Mouse (Mus musculus): Measurements from ENCODE around the gene Sirt7. TPM values are rescaled to one million over a fixed set of nuclear protein-coding genes. Genes with fewer than 3 reads are reported as not detected.

The Sirt7 gene
- polyA plus RNA-seq, 1 experiment = 117 TPM

GRCm38 (mm10) chr11:120574278-120574600 is 50.8 kb downstream of the Sirt7 start:
- 27% methylated on average over 5 of the region's 5 CpGs for WGBS
- no peak for DNase-seq (ENCODE audit: low read depth, low spot score)

DNA sequence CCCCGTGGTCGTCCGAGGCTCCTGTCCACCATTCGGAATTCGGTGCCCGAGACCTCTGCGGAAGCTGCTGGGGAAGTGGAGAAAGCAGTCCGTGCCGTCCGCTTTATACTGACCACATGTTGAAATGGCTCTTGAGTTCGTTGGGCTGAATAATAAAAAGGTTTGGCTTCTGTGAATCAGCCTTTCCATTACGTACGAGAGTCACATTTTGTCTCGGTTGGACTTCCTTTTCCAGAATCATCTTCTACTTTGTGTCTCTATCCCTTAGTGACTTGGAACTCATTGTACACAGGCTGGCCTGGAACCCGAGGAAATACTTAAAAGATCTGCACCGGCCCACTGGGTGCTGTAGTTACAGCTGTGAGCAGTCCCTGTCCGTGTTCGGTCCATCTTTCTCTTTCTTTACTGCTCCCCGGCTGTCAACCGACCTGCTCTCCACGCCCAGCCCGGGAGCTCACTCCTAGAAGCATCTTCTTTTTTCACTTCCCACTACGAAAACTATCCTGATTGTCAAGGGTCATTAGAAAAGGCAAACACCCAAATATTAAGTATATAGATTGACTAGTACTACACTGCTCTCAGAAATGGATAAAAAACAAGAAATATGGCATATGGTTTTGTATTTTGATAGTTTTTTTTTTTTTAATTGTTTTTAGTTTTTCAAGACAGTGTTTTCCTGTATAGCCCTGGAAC is 51.3 kb downstream of the Sirt7 start:
- under 1% methylated on average over 23 of the region's 23 CpGs for WGBS
- no peak for DNase-seq (ENCODE audit: low read depth, low spot score)

GRCm38 (mm10) chr11:120572752-120573584 is 52.1 kb downstream of the Sirt7 start, which contains the start of gene P4hb:
P4hb (minus strand) TSS chr11:120573253.
- WGBS = under 1% methylated on average over 94 of the region's 94 CpGs
- peak; percentile 98 for DNase-seq (ENCODE audit: low read depth, low spot score)

DNA sequence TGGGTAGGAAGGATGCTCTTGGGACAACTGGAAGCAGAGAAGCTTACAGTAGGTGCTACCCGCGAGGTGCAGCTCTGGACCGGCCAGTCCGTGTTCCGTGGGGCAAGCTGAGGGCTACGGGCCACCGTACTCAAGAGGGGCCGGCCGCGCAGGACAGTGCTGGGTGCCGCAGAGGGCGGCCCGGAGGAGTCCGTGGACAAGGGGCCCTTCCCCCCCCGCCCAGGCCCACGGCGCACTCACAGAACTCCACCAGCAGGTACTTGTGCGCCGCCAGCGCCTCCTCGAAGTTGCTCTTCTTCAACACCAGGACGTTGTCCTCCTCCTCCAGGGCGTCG is 52.7 kb downstream of the Sirt7 start:
- DNase-seq (ENCODE audit: low read depth, low spot score) = no peak
- WGBS = under 1% methylated on average over 24 of the region's 24 CpGs

GRCm38 (mm10) chr11:120571754-120572416 is 53.2 kb downstream of the Sirt7 start:
- no peak for DNase-seq (ENCODE audit: low read depth, low spot score)
- 2% methylated on average over 11 of the region's 11 CpGs for WGBS

- DNase-seq (ENCODE audit: low read depth, low spot score) = no peak
- 45% methylated on average over 3 of the region's 3 CpGs for WGBS
Measured at GRCm38 (mm10) chr11:120571122-120571521, 53.9 kb downstream of the Sirt7 start.

Other genes starting within 250 kb of the Sirt7 start
- gene Faap100, start 246.5 kb downstream of the Sirt7 start, polyA plus RNA-seq (2012; rRNA removed) = 33.5 and 34.5 TPM in 2 replicates
- 42.4 and 50.9 TPM in 2 replicates for gene Nploc4, start 187.5 kb downstream of the Sirt7 start, polyA plus RNA-seq (2012; rRNA removed)
- 0.85 and 1.1 TPM in 2 replicates for gene Tspan10, start 182.6 kb downstream of the Sirt7 start, polyA plus RNA-seq (2012; rRNA removed)
- gene Pde6g, start 171.7 kb downstream of the Sirt7 start, polyA plus RNA-seq (2012; rRNA removed) = 0.30 and 0.89 TPM in 2 replicates
- 18.2 and 19.6 TPM in 2 replicates for gene Oxld1, start 167.2 kb downstream of the Sirt7 start, polyA plus RNA-seq (2012; rRNA removed)
- 12.3 and 15.1 TPM in 2 replicates for gene Ccdc137, start 167.1 kb downstream of the Sirt7 start, polyA plus RNA-seq (2012; rRNA removed)
- gene Arl16, start 157.6 kb downstream of the Sirt7 start, polyA plus RNA-seq (2012; rRNA removed) = 16.8 and 18.8 TPM in 2 replicates
- gene Mrpl12, start 140.6 kb downstream of the Sirt7 start, polyA plus RNA-seq (2012; rRNA removed) = 139 and 148 TPM in 2 replicates
- 287 and 345 TPM in 2 replicates for gene Slc25a10, start 133.4 kb downstream of the Sirt7 start, polyA plus RNA-seq (2012; rRNA removed)
- gene Gcgr, start 94.5 kb downstream of the Sirt7 start, polyA plus RNA-seq (2012; rRNA removed) = 0.90 and 1.1 TPM in 2 replicates
- gene Mcrip1, start 75.5 kb downstream of the Sirt7 start, polyA plus RNA-seq (2012; rRNA removed) = 36.6 and 46.6 TPM in 2 replicates
- gene Ppp1r27, start 74.1 kb downstream of the Sirt7 start, polyA plus RNA-seq (2012; rRNA removed) = 0.22 TPM in 1 of 2 replicates, not detected in the other
- 496 and 716 TPM in 2 replicates for gene P4hb, start 52.0 kb downstream of the Sirt7 start, polyA plus RNA-seq (2012; rRNA removed)
- 745 and 760 TPM in 2 replicates for gene Arhgdia, start 43.6 kb downstream of the Sirt7 start, polyA plus RNA-seq (2012; rRNA removed)
- gene Alyref, start 26.9 kb downstream of the Sirt7 start, polyA plus RNA-seq (2012; rRNA removed) = 45.9 and 54.0 TPM in 2 replicates
- 84.8 and 85.4 TPM in 2 replicates for gene Anapc11, start 26.8 kb downstream of the Sirt7 start, polyA plus RNA-seq (2012; rRNA removed)
- gene Npb, start 16.8 kb downstream of the Sirt7 start, polyA plus RNA-seq (2012; rRNA removed) = 0.63 and 1.0 TPM in 2 replicates
- gene Pcyt2, start 7.3 kb downstream of the Sirt7 start, polyA plus RNA-seq (2012; rRNA removed) = 397 and 622 TPM in 2 replicates
- gene Mafg, start 8.4 kb upstream of the Sirt7 start, polyA plus RNA-seq (2012; rRNA removed) = 28.4 and 30.8 TPM in 2 replicates
- 16.4 and 16.7 TPM in 2 replicates for gene Pycr1, start 18.5 kb upstream of the Sirt7 start, polyA plus RNA-seq (2012; rRNA removed)
- gene Myadml2, start 22.9 kb upstream of the Sirt7 start, polyA plus RNA-seq (2012; rRNA removed) = 0.53 and 0.56 TPM in 2 replicates
- gene Notum, start 35.9 kb upstream of the Sirt7 start, polyA plus RNA-seq (2012; rRNA removed) = 0.45 and 0.79 TPM in 2 replicates
- gene Aspscr1, start 47.7 kb upstream of the Sirt7 start, polyA plus RNA-seq (2012; rRNA removed) = 74.9 and 88.8 TPM in 2 replicates
- 94.1 and 101 TPM in 2 replicates for gene Cenpx, start 88.5 kb upstream of the Sirt7 start, polyA plus RNA-seq (2012; rRNA removed)
- gene Lrrc45, start 88.7 kb upstream of the Sirt7 start, polyA plus RNA-seq (2012; rRNA removed) = 21.3 and 34.5 TPM in 2 replicates
- gene Rac3, start 96.2 kb upstream of the Sirt7 start, polyA plus RNA-seq (2012; rRNA removed) = 8.5 and 10.1 TPM in 2 replicates
- gene Dcxr, start 102.0 kb upstream of the Sirt7 start, polyA plus RNA-seq (2012; rRNA removed) = 63.8 and 66.5 TPM in 2 replicates
- 4.4 and 6.9 TPM in 2 replicates for gene Cbr2, start 106.9 kb upstream of the Sirt7 start, polyA plus RNA-seq (2012; rRNA removed)
- gene Hmga1b, start 137.6 kb upstream of the Sirt7 start, polyA plus RNA-seq (2012; rRNA removed) = 1.9 and 2.1 TPM in 2 replicates
- 60.4 and 73.4 TPM in 2 replicates for gene Rfng, start 159.0 kb upstream of the Sirt7 start, polyA plus RNA-seq (2012; rRNA removed)
- 124 and 130 TPM in 2 replicates for gene Gps1, start 159.0 kb upstream of the Sirt7 start, polyA plus RNA-seq (2012; rRNA removed)
- gene Dus1l, start 171.2 kb upstream of the Sirt7 start, polyA plus RNA-seq (2012; rRNA removed) = 41.7 and 42.1 TPM in 2 replicates
- 201 and 272 TPM in 2 replicates for gene Fasn, start 199.3 kb upstream of the Sirt7 start, polyA plus RNA-seq (2012; rRNA removed)